Comparison of ENCODE assay signal across 8 mouse cellular contexts in genomic region chr15:79402176-79402575, GRCm38 (mm10). TPM values are rescaled to one million over a fixed set of nuclear protein-coding genes. Genes with fewer than 3 reads are reported as not detected.
A peak's percentile ranks its signal among the peaks of the same experiment; 100 is the strongest.
DNase-seq lines count a peak whose midpoint lies in the region; ATAC-seq and TF ChIP-seq lines count a peak whose summit lies in the region.

No protein-coding gene starts in this region.

- no peak for ATAC-seq in heart, embryonic 13.5 days (ENCODE audit: extremely low read depth, insufficient number of reproducible peaks, low FRiP score, low TSS enrichment)
- 0 out of 2 replicates have a peak, but pooled peaks have one; percentile 1 for ATAC-seq in forebrain, embryonic 13.5 days
- ATAC-seq in liver, embryonic 14.5 days (ENCODE audit: insufficient read depth) = no peak

- no peak for TF ChIP-seq CTCF in ES-Bruce4 (IDR thresholded peaks at IDR 0.05; ENCODE audit: low read depth, low read length)
- TF ChIP-seq CTCF in liver, embryonic 14.5 days (IDR thresholded peaks at IDR 0.05; ENCODE audit: low read depth) = 0 out of 2 replicates have a peak, but pooled peaks have one; percentile 3

- H3K4me1 ChIP-seq in heart, embryonic 13.5 days = peaks cover 70% of the 10 kb centered on the region
- peaks cover 2% of the 10 kb centered on the region for H3K4me1 ChIP-seq in ES-Bruce4 (ENCODE audit: control insufficient read depth, insufficient read depth, low read length)
- H3K4me1 ChIP-seq in forebrain, embryonic 13.5 days = peaks cover 31% of the 10 kb centered on the region
- H3K4me1 ChIP-seq in liver, embryonic 14.5 days (replicated peaks; ENCODE audit: control insufficient read depth in 2 of 2, insufficient read depth in 2 of 2, low read length in 1 of 2) = peaks cover 4 to 13% of the 10 kb centered on the region in 2 experiments

- WGBS in heart, embryonic 13.5 days = 9% methylated on average over 5 of the region's 5 CpGs
- WGBS in forebrain, embryonic 13.5 days = 19% methylated on average over 5 of the region's 5 CpGs
- 28% methylated on average over 5 of the region's 5 CpGs for WGBS in liver, embryonic 14.5 days (ENCODE audit: insufficient replicate concordance)

- no peak for TF ChIP-seq EP300 in ES-Bruce4 (IDR thresholded peaks at IDR 0.05; ENCODE audit: insufficient read depth, low read depth, low read length)
- TF ChIP-seq EP300 in liver, embryonic 14.5 days (IDR thresholded peaks at IDR 0.05; ENCODE audit: low read depth) = no peak

- H3K4me2 ChIP-seq in heart, embryonic 13.5 days = peak overlapping the region; percentile 95
- peak overlapping the region; percentile 90 for H3K4me2 ChIP-seq in forebrain, embryonic 13.5 days
- H3K4me2 ChIP-seq in liver, embryonic 14.5 days (ENCODE audit: low read depth) = peak overlapping the region; percentile 96

- H3K27me3 ChIP-seq in heart, embryonic 13.5 days (replicated peaks) = no peaks in the 10 kb centered on the region
- H3K27me3 ChIP-seq in ES-Bruce4 (ENCODE audit: control insufficient read depth, insufficient read depth, low read length, poor library complexity, severe bottlenecking) = no peaks in the 10 kb centered on the region
- peaks cover 6% of the 10 kb centered on the region for H3K27me3 ChIP-seq in forebrain, embryonic 13.5 days
- no peaks in the 10 kb centered on the region for H3K27me3 ChIP-seq in liver, embryonic 14.5 days (ENCODE audit: control insufficient read depth, insufficient read depth, low read length)

- TF ChIP-seq POLR2A in ES-Bruce4 (IDR thresholded peaks at IDR 0.05; ENCODE audit: insufficient read depth, low read length) = no peak

- peaks cover 13% of the 10 kb centered on the region for H3K36me3 ChIP-seq in heart, embryonic 13.5 days
- H3K36me3 ChIP-seq in ES-Bruce4 (ENCODE audit: control insufficient read depth, insufficient read depth, low read length, poor library complexity, severe bottlenecking) = no peaks in the 10 kb centered on the region
- peaks cover 3% of the 10 kb centered on the region; the same call in 1 of the 2 replicates for H3K36me3 ChIP-seq in forebrain, embryonic 13.5 days (ENCODE audit: poor library complexity, severe bottlenecking)
- H3K36me3 ChIP-seq in liver, embryonic 14.5 days (replicated peaks; ENCODE audit: control insufficient read depth, insufficient read depth, low read depth) = no peaks in the 10 kb centered on the region

- no peaks in the 10 kb centered on the region for H3K9me3 ChIP-seq in heart, embryonic 13.5 days
- H3K9me3 ChIP-seq in ES-Bruce4 (replicated peaks; ENCODE audit: control insufficient read depth, insufficient read depth, low read length, poor library complexity, severe bottlenecking) = no peaks in the 10 kb centered on the region
- no peaks in the 10 kb centered on the region for H3K9me3 ChIP-seq in forebrain, embryonic 13.5 days (replicated peaks)
- H3K9me3 ChIP-seq in liver, embryonic 14.5 days (ENCODE audit: control insufficient read depth, low read length) = no peaks in the 10 kb centered on the region

- H3K27ac ChIP-seq in heart, embryonic 13.5 days (replicated peaks) = peak overlapping the region; percentile 86
- no peak overlapping the region for H3K27ac ChIP-seq in ES-Bruce4 (ENCODE audit: insufficient read depth, low read length)
- H3K27ac ChIP-seq in forebrain, embryonic 13.5 days = no peak overlapping the region
- no peak overlapping the region for H3K27ac ChIP-seq in liver, embryonic 14.5 days

- no peak for DNase-seq in heart, postnatal 14 days
- no peak for DNase-seq in liver, embryonic 14.5 days (ENCODE audit: low read depth in 3 of 3, low spot score in 3 of 3)
- DNase-seq in adrenal gland, postnatal 10 days = no peak
- DNase-seq in right cerebral cortex, postnatal 14 days = no peak
- DNase-seq in spleen, postnatal 10 days (ENCODE audit: low spot score in 2 of 2) = no peak

- H3K4me3 ChIP-seq in heart, embryonic 13.5 days = peak overlapping the region; percentile 98
- peak overlapping the region; percentile 95 for H3K4me3 ChIP-seq in ES-Bruce4 (ENCODE audit: low read depth, low read length)
- peak overlapping the region; percentile 93 for H3K4me3 ChIP-seq in forebrain, embryonic 13.5 days
- peak overlapping the region; percentile 61 to 73 for H3K4me3 ChIP-seq in liver, embryonic 14.5 days (ENCODE audit: insufficient read depth in 1 of 2, low read depth in 2 of 2, low read length in 2 of 2)

- intact Hi-C loops in heart, postnatal 14 days (cut with DNase I) = loop anchor here (5.0 kb wide), 1 partner anchor 35 kb away; no protein-coding TSS in a partner anchor

- H3K9ac ChIP-seq in heart, embryonic 13.5 days = peak overlapping the region; percentile 97
- peak overlapping the region; percentile 91 for H3K9ac ChIP-seq in ES-Bruce4 (ENCODE audit: low read depth, poor library complexity, severe bottlenecking)
- peak overlapping the region; percentile 95 for H3K9ac ChIP-seq in forebrain, embryonic 13.5 days
- no peak overlapping the region; the same call in 1 of the 2 replicates for H3K9ac ChIP-seq in liver, embryonic 14.5 days (replicated peaks)

RNA-seq across cellular contexts. Expression of gene Tmem184b, which starts 1.2 kb away (rescaled TPM):
- 65.8 and 72.7 TPM in 2 replicates for polyA plus RNA-seq in heart, embryonic 13.5 days (2015; fragmentation: Nextera tagmentation; extraction: Ambion mirVana)
- 10 to 100 TPM; 52.8 to 55.6 TPM for total RNA-seq in heart, postnatal 14 days (2021)
- polyA plus RNA-seq in ES-Bruce4 (2011; ENCODE audit: insufficient read depth, insufficient read length, low read depth, missing spikeins) = 50.7 and 59.6 TPM in 2 replicates
- 29.4 and 31.3 TPM in 2 replicates for polyA plus RNA-seq in forebrain, embryonic 13.5 days (2015; fragmentation: Nextera tagmentation; extraction: Ambion mirVana)
- polyA plus RNA-seq in liver, embryonic 14.5 days (2012; rRNA removed) = 7.2 and 10.3 TPM in 2 replicates
- 5.7 and 8.6 TPM in 2 replicates for polyA plus RNA-seq in liver, embryonic 14.5 days (2014; fragmentation: Nextera tagmentation; extraction: Ambion mirVana)
- total RNA-seq in adrenal gland, postnatal 10 days (2021) = 10 to 100 TPM; 51.4 to 56.6 TPM

RNA-seq across cellular contexts. Expression of gene Csnk1e, which starts 53.2 kb away (rescaled TPM):
- polyA plus RNA-seq in heart, embryonic 13.5 days (2015; fragmentation: Nextera tagmentation; extraction: Ambion mirVana) = 64.8 and 76.2 TPM in 2 replicates
- 10 to 100 TPM; 62.3 to 67.3 TPM for total RNA-seq in heart, postnatal 14 days (2021)
- 113 and 116 TPM in 2 replicates for polyA plus RNA-seq in ES-Bruce4 (2011; ENCODE audit: insufficient read depth, insufficient read length, low read depth, missing spikeins)
- 200 and 208 TPM in 2 replicates for polyA plus RNA-seq in forebrain, embryonic 13.5 days (2015; fragmentation: Nextera tagmentation; extraction: Ambion mirVana)
- polyA plus RNA-seq in liver, embryonic 14.5 days (2012; rRNA removed) = 9.5 and 9.8 TPM in 2 replicates
- polyA plus RNA-seq in liver, embryonic 14.5 days (2014; fragmentation: Nextera tagmentation; extraction: Ambion mirVana) = 3.7 and 5.5 TPM in 2 replicates
- total RNA-seq in adrenal gland, postnatal 10 days (2021) = 10 to 100 TPM; 65.7 to 77.7 TPM

RNA-seq across cellular contexts. Expression of gene Maff, which starts 55.8 kb away (rescaled TPM):
- 1.7 and 2.0 TPM in 2 replicates for polyA plus RNA-seq in heart, embryonic 13.5 days (2015; fragmentation: Nextera tagmentation; extraction: Ambion mirVana)
- total RNA-seq in heart, postnatal 14 days (2021) = 1 to 10 TPM; 6.2 to 6.9 TPM
- 12.3 and 14.5 TPM in 2 replicates for polyA plus RNA-seq in ES-Bruce4 (2011; ENCODE audit: insufficient read depth, insufficient read length, low read depth, missing spikeins)
- polyA plus RNA-seq in forebrain, embryonic 13.5 days (2015; fragmentation: Nextera tagmentation; extraction: Ambion mirVana) = 1.2 and 1.3 TPM in 2 replicates
- polyA plus RNA-seq in liver, embryonic 14.5 days (2012; rRNA removed) = 1.8 TPM in 2 replicates
- 0.80 and 1.1 TPM in 2 replicates for polyA plus RNA-seq in liver, embryonic 14.5 days (2014; fragmentation: Nextera tagmentation; extraction: Ambion mirVana)
- total RNA-seq in adrenal gland, postnatal 10 days (2021) = 10 to 100 TPM in 1 of 2 experiments, 1 to 10 TPM in 1; 3.6 to 10.8 TPM
